Mouse (Mus musculus): ENCODE data around the gene Ttc23. TPM values are rescaled to one million over a fixed set of nuclear protein-coding genes. Genes with fewer than 3 reads are reported as not detected.

Ttc23 gene
- polyA plus RNA-seq, 1 experiment, result 8.8 TPM

- H3K36me3 ChIP-seq (ENCODE audit: control insufficient read depth, insufficient read depth, low read length), result no peaks in the 10 kb centered on the region
- H3K27ac ChIP-seq (ENCODE audit: insufficient read depth, low read depth, low read length), result no peak overlapping the region
- DNase-seq, result no peak
- no peaks in the 10 kb centered on the region for H3K4me1 ChIP-seq (ENCODE audit: control insufficient read depth, insufficient read depth, low read length)
- no peak for TF ChIP-seq CTCF (conservative IDR thresholded peaks at IDR 0.05; ENCODE audit: insufficient read depth, insufficient read length, low read depth, low read length)
- no peak for TF ChIP-seq POLR2A (IDR thresholded peaks at IDR 0.05; ENCODE audit: low read depth, low read length)
- no peak overlapping the region for H3K4me3 ChIP-seq (ENCODE audit: insufficient read depth, low read depth, low read length)
- WGBS, result 76% methylated on average over 3 of the region's 3 CpGs
- no peaks in the 10 kb centered on the region for H3K27me3 ChIP-seq (replicated peaks; ENCODE audit: control insufficient read depth, insufficient read depth, low read length)
Measured at GRCm38 (mm10) chr7:67768125-67768524, 120.9 kb downstream of the Ttc23 start.

GRCm38 (mm10) chr7:67769487-67769886 lies 122.3 kb downstream of the Ttc23 start:
- H3K27ac ChIP-seq (ENCODE audit: insufficient read depth, low read depth, low read length), result no peak overlapping the region
- H3K4me3 ChIP-seq (ENCODE audit: insufficient read depth, low read depth, low read length), result no peak overlapping the region
- 90% methylated on average over 5 of the region's 5 CpGs for WGBS
- H3K4me1 ChIP-seq (ENCODE audit: control insufficient read depth, insufficient read depth, low read length), result no peaks in the 10 kb centered on the region
- H3K36me3 ChIP-seq (ENCODE audit: control insufficient read depth, insufficient read depth, low read length), result no peaks in the 10 kb centered on the region
- TF ChIP-seq CTCF (conservative IDR thresholded peaks at IDR 0.05; ENCODE audit: insufficient read depth, insufficient read length, low read depth, low read length) (no peak), POLR2A (IDR thresholded peaks at IDR 0.05; ENCODE audit: low read depth, low read length) (no peak)
- no peaks in the 10 kb centered on the region for H3K27me3 ChIP-seq (replicated peaks; ENCODE audit: control insufficient read depth, insufficient read depth, low read length)
- DNase-seq, result no peak

GRCm38 (mm10) chr7:67772231-67772630 lies 125.0 kb downstream of the Ttc23 start:
- Histone ChIP-seq H3K27ac (ENCODE audit: insufficient read depth, low read depth, low read length) (no peak overlapping the region), H3K4me3 (ENCODE audit: insufficient read depth, low read depth, low read length) (no peak overlapping the region), H3K36me3 (ENCODE audit: control insufficient read depth, insufficient read depth, low read length) (no peaks in the 10 kb centered on the region), H3K27me3 (replicated peaks; ENCODE audit: control insufficient read depth, insufficient read depth, low read length) (no peaks in the 10 kb centered on the region), H3K4me1 (ENCODE audit: control insufficient read depth, insufficient read depth, low read length) (no peaks in the 10 kb centered on the region)
- no peak for DNase-seq
- WGBS, result 82% methylated on average over 9 of the region's 9 CpGs
- TF ChIP-seq CTCF (conservative IDR thresholded peaks at IDR 0.05; ENCODE audit: insufficient read depth, insufficient read length, low read depth, low read length) (no peak), POLR2A (IDR thresholded peaks at IDR 0.05; ENCODE audit: low read depth, low read length) (no peak)

- DNase-seq, result no peak
- no peak overlapping the region for H3K27ac ChIP-seq (ENCODE audit: insufficient read depth, low read depth, low read length)
- 41% methylated on average over 3 of the region's 3 CpGs for WGBS
- H3K27me3 ChIP-seq (replicated peaks; ENCODE audit: control insufficient read depth, insufficient read depth, low read length), result no peaks in the 10 kb centered on the region
- no peak overlapping the region for H3K4me3 ChIP-seq (ENCODE audit: insufficient read depth, low read depth, low read length)
- no peaks in the 10 kb centered on the region for H3K36me3 ChIP-seq (ENCODE audit: control insufficient read depth, insufficient read depth, low read length)
- no peaks in the 10 kb centered on the region for H3K4me1 ChIP-seq (ENCODE audit: control insufficient read depth, insufficient read depth, low read length)
- no peak for TF ChIP-seq CTCF (conservative IDR thresholded peaks at IDR 0.05; ENCODE audit: insufficient read depth, insufficient read length, low read depth, low read length)
Measured at GRCm38 (mm10) chr7:67775623-67776022, 128.4 kb downstream of the Ttc23 start.

- no peak overlapping the region for H3K4me3 ChIP-seq (ENCODE audit: insufficient read depth, low read depth, low read length)
- DNase-seq, result peak; percentile 42
- TF ChIP-seq CTCF (conservative IDR thresholded peaks at IDR 0.05; ENCODE audit: insufficient read depth, insufficient read length, low read depth, low read length) (no peak), POLR2A (IDR thresholded peaks at IDR 0.05; ENCODE audit: low read depth, low read length) (no peak)
- H3K27ac ChIP-seq (ENCODE audit: insufficient read depth, low read depth, low read length), result no peak overlapping the region
- 31% methylated on average over 12 of the region's 12 CpGs for WGBS
- H3K4me1 ChIP-seq (ENCODE audit: control insufficient read depth, insufficient read depth, low read length), result no peaks in the 10 kb centered on the region
- H3K27me3 ChIP-seq (replicated peaks; ENCODE audit: control insufficient read depth, insufficient read depth, low read length), result no peaks in the 10 kb centered on the region
- no peaks in the 10 kb centered on the region for H3K36me3 ChIP-seq (ENCODE audit: control insufficient read depth, insufficient read depth, low read length)
Measured at GRCm38 (mm10) chr7:67776636-67777305, 129.6 kb downstream of the Ttc23 start.

GRCm38 (mm10) chr7:67787861-67788260 lies 140.7 kb downstream of the Ttc23 start:
- H3K4me1 ChIP-seq (ENCODE audit: control insufficient read depth, insufficient read depth, low read length), result no peaks in the 10 kb centered on the region
- no peaks in the 10 kb centered on the region for H3K36me3 ChIP-seq (ENCODE audit: control insufficient read depth, insufficient read depth, low read length)
- DNase-seq, result no peak
- 74% methylated on average over 2 of the region's 2 CpGs for WGBS
- no peak overlapping the region for H3K27ac ChIP-seq (ENCODE audit: insufficient read depth, low read depth, low read length)
- no peaks in the 10 kb centered on the region for H3K27me3 ChIP-seq (replicated peaks; ENCODE audit: control insufficient read depth, insufficient read depth, low read length)
- no peak for TF ChIP-seq CTCF (conservative IDR thresholded peaks at IDR 0.05; ENCODE audit: insufficient read depth, insufficient read length, low read depth, low read length)
- no peak overlapping the region for H3K4me3 ChIP-seq (ENCODE audit: insufficient read depth, low read depth, low read length)

GRCm38 (mm10) chr7:67788713-67789112 lies 141.5 kb downstream of the Ttc23 start:
- 7% methylated on average over 10 of the region's 10 CpGs for WGBS
- DNase-seq, result peak; percentile 75

More at GRCm38 (mm10) chr7:67788713-67789112, 141.5 kb downstream of the Ttc23 start:
- Histone ChIP-seq H3K4me1 (ENCODE audit: control insufficient read depth, insufficient read depth, low read length) (no peaks in the 10 kb centered on the region), H3K27ac (ENCODE audit: insufficient read depth, low read depth, low read length) (no peak overlapping the region), H3K4me3 (ENCODE audit: insufficient read depth, low read depth, low read length) (no peak overlapping the region), H3K27me3 (replicated peaks; ENCODE audit: control insufficient read depth, insufficient read depth, low read length) (no peaks in the 10 kb centered on the region), H3K36me3 (ENCODE audit: control insufficient read depth, insufficient read depth, low read length) (no peaks in the 10 kb centered on the region)
- TF ChIP-seq CTCF (conservative IDR thresholded peaks at IDR 0.05; ENCODE audit: insufficient read depth, insufficient read length, low read depth, low read length) (peak; percentile 68), POLR2A (IDR thresholded peaks at IDR 0.05; ENCODE audit: low read depth, low read length) (no peak)
